Mouse (Mus musculus) neural tube, embryonic 10.5 days (tissue): ENCODE data around the gene Tfdp1.
"Not testable (repeated sequence)": the region's sequence is repeated elsewhere in the genome, so short reads cannot be mapped to it uniquely, and the experiment has no call there.

Experiments
- DNase-seq: peaks from one replicate; pipeline ENCODE4 v3.0.0-alpha.2; 2017; ENCODE audit warnings: low spot score; ENCODE audit errors: extremely low spot score

The Tfdp1 gene

DNA sequence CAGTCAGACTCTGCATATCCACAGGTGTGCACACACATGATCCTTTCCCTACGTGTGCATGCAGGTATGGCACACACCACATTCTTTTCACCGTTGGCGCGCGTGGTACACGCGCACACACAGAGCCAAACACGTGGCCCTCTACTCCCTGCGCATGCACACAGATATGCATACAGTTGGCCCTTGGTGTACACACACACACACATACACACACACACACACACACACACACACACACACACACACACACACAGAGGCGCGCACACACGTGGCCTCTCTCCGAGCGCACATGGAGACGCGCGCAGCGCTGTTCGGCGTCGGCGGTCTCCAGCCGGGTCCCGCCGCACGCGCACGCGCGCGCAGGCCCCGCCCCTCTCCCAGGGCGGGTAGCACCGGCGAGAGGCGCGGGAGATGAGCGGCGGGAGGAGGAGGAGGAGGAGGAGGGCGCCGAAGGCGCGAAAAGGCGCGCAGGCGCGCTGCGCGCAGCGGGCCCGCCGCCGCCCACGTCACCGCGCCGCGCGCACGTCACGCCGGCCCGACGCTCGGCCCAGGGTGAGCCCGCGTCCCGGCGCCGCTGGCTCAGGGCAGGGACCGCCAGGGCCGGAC is at the start of gene Tfdp1:
TSS of gene Tfdp1 (plus strand) at position 497 of the 606 bp plus-strand sequence.
- peak; percentile 85 for DNase-seq

DNA sequence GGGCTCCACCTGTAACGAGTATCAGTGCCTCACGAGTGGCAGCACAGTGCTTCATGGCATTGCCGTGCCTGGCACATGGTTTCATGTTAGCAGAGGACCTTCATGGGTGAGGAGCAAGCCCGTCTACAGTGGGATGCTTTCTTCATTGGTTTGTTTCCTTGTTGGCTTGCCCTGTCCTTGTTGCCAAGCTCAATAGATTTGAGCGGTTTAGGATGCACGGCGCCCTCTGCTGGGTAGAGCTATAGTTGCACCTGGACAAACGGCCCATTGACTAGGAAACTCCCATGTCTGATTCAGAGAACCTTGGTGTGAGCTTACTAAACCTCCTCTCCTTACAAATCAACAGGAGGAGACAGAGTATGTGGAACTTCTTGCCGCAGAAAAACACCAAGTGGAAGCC is 46.2 kb upstream of the Tfdp1 start:
- peak; percentile 88 for DNase-seq

DNA sequence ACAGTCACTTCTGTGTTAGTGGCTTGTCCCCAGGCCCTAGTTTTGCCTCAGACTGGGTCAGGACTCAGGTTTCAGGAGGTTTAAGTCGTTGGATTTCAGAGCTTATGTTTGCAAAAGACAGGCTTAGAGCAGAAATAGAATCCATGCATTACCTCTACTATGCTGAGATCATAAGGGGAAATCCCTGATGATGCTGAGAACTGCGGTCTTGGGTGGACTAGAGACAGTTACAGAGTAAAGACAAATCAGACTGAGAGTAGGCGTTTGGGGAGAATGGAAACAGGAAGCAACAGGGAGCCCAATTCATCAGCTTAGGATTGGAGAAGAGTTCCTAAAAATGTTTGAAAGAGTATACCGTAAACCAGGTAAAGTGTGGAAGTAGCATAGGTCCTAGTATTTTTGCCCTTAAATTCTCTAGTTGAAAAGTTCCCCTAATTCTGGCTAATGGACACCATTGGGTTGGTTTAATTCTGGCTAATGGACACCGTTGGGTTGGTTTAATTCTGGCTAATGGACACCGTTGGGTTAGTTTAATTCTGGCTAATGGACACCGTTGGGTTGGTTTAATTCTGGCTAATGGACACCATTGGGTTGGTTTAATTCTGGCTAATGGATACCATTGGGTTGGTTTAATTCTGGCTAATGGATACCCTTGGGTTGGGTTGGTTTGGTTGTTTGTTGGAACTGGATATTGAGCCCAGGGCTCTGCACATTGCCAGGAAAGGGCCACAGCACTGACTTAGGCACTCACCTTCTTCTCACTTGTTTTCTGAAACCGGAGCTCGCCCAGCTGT is 44.7 kb upstream of the Tfdp1 start:
- DNase-seq: no peak

DNA sequence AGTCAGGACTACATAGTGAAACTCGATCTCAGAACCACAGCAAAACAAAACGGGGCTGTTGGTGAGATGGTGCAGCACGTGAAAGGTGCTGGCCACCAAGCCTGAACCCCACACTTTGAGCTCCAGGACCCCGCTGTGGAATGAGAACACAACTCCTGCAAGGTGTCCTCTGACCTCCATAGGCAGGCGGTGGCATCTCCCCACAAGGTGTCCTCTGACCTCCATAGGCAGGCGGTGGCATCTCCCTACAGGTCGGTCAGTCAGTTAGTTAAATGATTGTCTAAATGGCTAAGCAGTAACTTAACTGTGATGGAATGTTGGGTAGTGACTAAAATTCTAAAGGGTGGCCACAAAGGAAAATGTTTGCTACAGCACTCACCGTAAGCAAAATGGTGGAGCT is 39.0 kb upstream of the Tfdp1 start:
- no peak for DNase-seq

DNA sequence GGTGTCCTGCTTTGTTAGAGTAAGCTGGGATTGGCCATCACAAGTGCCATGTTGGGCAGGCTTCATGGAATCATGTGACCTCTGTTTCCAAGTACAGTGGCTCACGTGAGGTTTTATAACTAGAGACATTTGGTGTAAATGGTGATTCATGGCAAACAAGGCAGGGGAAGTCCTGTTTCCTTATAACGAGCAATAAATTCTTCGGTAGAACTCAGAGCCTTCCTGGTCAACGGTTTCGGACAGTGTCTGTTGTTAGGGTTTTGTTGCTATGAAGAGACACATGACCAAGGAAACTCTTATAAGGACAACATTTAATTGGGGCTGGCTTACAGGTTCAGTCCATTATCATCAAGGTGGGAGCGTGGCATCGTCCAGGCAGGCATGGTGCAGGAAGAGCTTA is 37.5 kb upstream of the Tfdp1 start:
- DNase-seq: no peak

DNA sequence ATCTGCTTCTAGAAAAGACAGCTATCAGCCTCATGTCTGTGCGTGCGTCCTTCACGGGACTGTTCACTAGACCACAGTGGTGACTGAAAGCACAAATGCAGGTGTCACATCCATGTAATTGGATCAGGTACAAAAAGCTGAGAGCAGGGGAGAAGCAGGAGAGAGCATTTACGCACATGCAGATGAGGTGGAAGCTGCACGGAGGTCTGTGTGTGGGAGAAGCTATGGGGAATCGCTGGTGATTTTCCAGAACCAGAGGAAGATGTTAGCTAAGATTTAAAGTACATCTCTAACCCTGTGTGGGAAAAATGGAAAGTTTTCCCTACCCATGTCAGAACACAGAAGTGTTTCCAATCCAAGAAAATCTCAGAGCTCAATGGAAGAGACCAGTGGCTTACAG is 33.1 kb upstream of the Tfdp1 start:
- DNase-seq: no peak

DNA sequence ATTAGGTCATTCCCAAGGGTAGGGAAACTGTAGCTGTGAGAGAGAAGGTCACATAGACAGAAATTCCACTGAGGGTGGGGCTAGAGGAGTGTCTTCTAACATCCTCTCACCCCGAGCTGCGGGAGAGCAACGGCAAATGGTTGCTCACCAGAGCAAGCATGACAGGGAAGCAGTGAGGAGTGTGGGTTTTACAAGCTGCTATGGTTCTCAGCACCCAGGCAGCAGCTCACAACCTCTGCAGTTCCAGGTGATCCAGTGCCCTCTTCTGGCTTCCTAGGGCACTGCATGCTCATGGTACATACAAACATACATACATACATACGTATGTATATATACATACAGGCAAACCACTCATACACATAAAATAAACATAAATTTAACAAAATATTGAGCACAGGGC is 32.7 kb upstream of the Tfdp1 start:
- DNase-seq: no peak

DNA sequence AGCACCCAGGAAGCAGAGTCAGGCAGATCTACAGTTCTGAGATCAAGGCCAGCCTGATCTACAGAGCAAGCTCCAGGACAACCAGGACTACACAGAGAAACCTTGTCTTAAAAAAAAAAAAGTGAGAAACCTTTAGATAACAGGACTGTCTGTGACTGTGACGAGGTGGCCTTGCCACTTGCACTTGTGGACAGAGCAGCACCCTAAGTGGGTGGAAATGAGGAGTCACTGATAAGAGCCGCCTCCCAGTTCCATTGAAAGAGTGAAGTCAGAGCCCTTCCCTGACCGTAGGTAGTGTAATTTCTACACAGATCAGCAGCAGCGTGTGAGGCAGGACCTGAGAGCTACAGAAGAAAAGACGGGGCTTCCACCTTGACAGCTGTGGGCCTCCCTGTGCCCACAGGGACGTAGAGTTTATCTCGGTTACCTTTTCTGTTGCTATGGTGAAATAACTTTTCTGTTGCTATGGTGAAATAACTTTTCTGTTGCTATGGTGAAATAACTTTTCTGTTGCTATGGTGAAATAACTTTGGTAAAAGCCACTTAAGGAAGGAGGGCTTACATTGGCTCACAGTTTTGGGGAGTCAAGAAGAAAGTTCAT is 32.1 kb upstream of the Tfdp1 start:
- DNase-seq: no peak

DNA sequence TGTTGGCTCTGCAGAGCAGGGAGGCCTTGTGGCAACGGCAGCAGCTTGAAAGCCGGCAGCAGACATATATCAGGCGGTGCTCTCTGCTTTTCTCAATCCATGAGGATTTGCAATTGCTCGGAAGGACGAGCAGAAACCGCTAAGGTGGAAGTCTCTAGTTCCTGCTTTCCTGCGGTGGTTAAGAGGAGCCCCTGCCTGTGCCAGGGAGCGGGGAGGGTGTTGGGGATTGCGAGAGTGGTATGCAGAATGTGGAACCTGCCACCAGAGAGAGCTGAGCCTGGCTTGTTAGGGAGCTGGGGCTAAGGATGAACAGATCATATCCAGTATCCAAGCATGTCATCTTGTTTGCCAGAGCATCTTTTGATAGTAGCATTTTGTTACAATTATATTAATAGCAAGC is 31.6 kb upstream of the Tfdp1 start:
- DNase-seq: no peak

DNA sequence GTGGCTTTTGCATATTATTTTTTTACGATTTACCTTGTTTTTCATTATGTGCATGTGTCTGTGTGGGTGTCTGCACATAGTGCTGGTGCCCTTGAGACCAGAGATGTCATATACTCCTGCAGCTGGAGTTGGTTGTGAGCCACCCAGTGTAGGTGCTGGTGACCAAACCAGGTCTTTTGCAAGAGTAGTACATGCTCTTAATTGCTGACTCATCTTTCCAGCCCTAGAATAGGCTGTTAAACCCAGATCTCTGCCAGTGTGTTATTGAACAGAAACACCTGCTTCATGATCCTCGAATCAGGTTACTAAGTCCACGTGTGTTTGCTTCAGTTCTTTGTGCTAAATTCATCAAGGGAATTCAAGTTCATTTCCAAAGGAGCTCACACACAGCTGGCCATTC is 23.6 kb upstream of the Tfdp1 start:
- no peak for DNase-seq

DNA sequence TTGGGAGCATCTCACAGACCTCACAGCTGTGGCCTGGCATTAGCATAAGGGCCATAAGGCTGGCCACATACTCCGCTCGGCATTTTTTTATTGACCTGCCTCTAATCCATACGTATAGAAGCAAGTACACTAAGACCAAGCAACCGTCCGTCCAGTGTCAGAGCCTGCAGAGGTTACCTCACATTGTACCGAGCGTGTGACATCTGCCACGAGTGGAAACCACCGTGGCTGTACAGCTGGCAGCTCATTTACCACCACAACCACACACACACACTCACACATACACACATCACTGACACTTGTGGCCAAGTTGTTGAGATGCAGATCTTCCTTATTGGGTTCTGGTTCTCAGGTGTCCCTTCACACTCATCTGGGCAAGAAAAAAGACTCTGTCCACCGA is 21.9 kb upstream of the Tfdp1 start:
- no peak for DNase-seq

DNA sequence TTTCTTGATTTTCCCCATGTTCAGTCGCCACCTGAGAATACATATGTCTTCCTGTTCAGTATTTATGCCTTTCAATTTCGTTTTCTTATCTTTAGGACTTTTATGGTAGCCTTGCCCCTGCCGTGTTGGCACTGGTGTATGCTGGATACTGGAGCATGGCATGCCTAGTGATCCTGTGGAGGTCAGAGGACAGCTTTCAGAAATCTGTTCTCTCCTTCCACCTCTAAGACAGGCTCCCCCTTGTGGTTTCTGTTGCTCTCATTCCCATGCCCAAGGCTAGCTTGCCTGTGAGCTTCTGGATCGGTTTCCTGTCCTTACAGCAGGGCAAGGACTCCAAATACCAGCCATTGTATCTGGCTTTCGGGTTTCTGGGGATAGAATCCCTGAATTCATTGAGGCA is 12.0 kb upstream of the Tfdp1 start:
- DNase-seq: peak; percentile 23

DNA sequence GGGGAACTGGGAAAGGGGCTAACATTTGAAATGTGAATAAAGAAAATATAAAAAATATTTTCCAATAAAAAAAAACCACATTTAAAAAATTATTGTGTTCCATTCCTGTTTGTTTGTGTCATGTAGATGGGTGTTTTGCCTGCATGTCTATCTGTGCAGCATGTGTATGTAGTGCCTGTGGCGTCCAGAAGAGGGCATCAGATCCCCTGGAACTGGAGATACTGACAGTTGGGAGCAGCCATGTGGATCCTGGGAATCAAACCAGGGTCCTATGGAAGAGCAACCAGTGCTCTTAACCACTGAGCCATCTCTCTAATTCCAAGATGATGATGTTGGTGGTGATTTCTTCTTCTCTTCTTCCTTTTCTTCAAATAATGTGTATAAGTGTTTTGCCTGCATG is 3.9 kb upstream of the Tfdp1 start:
- DNase-seq: no peak

DNA sequence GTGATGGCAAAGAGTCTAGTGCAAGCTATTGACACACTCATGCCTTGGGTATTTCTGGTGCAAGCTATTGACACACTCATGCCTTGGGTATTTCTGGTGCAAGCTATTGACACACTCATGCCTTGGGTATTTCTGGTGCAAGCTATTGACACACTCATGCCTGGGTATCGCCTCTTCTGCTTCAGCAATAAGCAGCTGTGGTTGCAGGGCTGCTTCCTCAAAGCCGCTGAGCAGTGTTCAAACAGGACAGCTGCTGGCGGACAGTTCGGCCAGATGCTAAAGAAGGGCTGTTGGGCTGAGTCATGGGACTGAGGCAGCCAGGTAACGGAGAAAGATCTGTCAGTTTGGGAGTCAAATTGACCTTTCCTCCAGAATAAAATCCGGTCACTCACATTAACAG is 1.3 kb upstream of the Tfdp1 start:
- DNase-seq: not testable (repeated sequence)

DNA sequence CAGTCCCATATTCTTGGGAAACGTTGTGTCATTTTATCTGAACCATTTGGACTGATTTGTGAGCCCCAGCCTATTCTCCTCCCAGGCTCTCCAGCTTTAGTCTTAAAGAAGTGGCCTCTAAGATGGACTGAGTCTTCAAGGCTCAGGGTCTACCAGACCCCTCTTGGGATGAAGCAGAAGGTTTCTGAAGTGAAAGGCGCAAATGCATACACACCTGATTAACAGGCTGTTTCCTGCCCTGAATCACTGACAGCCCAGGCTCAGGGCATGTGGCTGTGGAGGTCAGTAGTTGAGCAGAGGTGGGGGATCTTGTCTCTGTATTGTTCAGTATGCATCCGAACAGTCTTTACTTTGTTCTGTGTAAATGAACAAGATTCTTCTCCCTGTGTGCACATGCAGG is 873 bp upstream of the Tfdp1 start:
- peak; percentile 21 for DNase-seq

DNA sequence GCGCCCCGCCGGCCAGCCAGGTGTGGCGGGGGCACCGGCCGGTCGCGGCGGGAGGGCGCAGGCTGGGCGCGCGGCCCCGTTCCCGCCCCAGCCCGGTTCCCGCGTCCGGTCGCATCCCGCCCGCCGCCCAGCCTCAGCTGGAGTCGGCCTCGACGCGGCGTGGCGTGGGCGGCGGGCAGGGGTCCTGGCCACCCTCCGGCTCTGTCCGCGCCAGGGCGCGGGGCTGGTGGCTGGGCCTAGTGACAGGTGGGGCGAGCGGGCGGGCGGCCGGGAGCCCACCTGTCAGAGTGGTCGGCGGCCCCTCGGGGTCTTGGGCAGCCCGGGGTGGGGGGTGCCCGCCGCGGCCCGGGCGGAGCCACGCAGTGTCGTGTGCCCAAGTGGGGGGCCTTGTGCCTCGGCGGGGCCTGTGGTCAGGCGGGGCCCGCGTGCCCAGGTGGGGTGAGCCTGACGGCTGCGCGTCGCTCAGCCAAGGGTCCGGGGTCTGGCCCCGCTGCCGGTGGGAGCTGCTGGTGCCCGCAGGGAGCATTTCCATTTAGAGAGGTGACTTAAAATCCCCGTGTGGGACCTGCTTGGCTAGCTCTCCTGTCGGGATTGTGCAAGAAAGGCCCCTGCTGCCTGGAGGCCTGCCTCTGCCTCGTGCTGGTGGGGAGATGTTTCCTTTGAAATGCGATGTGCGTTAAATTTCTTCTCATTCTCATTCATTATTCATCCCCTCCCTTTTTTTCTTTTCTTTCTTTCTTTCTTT is 522 bp downstream of the Tfdp1 start:
- peak; percentile 59 for DNase-seq

DNA sequence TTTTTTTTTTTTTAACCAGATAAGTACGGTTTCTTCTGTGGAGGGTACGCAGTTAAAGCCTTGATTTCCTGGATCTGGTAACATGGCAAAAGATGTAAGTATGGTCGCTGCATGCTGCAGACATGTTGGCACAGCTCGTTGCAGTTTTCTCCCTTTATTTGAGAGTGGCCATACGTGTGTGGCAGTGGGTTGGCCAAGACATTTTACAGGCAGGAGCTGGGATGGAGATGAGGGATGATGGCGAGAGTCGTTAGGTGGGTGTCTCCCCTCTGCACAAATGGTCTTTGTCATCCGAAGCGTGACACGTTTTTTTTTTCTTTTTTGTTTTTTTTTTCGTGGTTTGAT is 1.1 kb downstream of the Tfdp1 start:
- DNase-seq: peak; percentile 27

DNA sequence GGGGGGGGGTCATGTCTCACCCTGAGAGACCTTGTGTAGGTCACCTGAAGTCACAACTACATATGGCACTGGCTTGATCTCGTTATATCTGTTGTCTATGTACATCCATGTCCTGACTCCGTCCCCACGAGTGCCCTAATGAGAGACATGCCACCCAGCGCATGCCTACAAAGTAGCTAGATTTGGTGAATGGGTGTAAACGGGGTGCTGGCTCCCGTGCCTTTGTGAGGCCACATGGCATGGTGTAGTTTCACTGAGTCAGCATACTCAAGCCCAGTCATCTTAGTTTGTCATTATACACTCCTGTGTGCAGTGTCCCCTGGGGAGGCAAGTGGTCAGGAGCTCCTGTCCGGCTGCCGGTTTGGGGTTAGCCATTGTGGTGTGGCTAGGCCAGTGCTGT is 2.1 kb downstream of the Tfdp1 start:
- no peak for DNase-seq

DNA sequence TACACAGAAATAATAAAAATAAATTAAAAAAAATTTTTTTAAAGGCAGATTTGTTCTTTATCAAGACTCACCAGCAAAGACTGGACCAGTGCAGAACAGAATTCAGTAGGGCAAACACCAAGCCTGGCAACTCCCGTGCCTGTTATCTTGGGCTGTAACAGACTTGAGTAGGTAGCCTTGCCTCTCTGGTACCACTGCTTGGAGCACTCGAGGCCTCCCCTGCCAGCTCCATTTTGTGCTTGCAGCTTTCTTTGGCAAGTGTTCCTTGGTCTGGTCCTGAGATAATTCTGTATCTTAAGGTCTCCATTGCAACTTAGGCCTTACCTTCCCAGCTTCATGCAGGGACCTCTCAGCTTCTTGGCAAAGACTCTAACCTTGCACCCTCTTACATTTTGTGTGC is 3.8 kb downstream of the Tfdp1 start:
- no peak for DNase-seq

DNA sequence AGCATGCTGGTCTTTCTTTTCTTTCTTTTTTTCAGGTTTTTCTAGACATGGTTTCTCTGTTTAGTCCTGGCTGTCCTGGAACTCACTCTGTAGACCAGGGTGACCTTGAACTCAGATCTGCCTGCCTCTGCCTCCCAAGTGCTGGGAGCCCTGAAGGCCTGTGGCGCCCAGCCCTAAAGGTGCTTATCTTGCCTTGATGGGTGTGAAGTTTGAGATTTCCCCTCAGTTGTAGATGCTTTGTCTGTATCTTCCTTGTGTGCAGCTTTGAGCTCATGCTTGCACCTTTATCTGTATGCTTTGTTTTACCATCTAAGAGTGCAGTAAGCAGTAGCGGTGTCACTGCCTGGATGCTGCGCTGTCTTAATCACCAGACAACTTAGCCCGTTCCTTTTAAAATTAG is 4.6 kb downstream of the Tfdp1 start:
- DNase-seq: no peak

DNA sequence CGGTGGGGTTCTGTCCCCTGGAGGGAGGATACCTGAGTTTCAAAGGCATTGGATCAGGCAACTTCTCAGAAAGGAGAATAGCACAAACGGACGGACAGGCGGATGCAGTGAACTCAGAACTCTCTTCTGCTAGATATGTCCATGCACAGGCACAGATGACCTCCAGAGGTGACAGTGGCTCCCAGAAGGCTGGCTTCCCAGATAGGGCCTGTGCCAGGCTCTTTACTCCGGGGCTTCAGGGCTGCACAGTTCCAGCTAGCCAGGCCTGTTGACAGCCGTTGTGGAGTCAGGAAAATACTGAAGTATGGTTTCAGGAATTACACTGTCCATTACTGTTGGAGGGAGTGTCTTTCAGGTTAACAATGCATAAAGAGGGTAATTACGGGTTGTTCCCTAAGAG is 11.5 kb downstream of the Tfdp1 start:
- no peak for DNase-seq

DNA sequence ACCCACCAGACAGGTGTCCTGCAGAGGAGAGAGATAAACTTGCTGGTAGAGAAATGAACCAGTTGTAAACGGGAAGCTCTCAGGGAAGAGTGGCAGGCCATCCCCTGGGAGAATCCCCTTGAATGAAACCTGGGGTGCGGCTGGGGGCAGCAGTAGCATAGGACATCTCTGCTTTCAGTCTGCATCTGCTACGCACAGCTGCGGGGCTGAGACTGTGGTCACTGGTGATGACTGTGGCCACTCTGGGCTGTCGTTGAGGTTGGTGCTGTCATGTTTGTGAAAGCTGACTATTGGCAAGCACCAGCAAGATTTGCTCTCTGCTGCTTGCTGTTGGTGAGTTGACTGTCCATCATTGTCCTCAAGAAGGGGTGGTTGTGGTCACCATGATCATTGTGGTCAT is 13.0 kb downstream of the Tfdp1 start:
- no peak for DNase-seq
